Mouse (Mus musculus) macrophage (primary cell): ENCODE data around the gene Dzip3. TPM values are rescaled to one million over a fixed set of nuclear protein-coding genes. Genes with fewer than 3 reads are reported as not detected.

Source experiments
- H3K27ac ChIP-seq: fragments of 350-480 bp; formaldehyde crosslinking; 2 replicates; pipeline ENCODE4 v1.9.0; 2021
- H3K36me3 ChIP-seq: fragments of 350-480 bp; formaldehyde crosslinking; 2 replicates; pipeline ENCODE4 v1.9.0; 2021; ENCODE audit errors: inconsistent target
- H3K4me3 ChIP-seq: fragments of 350-480 bp; formaldehyde crosslinking; 2 replicates; pipeline ENCODE4 v1.9.0; 2021; ENCODE audit errors: inconsistent target
- H3K79me2 ChIP-seq: fragments of 350-480 bp; formaldehyde crosslinking; 2 replicates; pipeline ENCODE4 v1.9.0; 2021; ENCODE audit errors: inconsistent target
- WGBS: methylation state at CpG from one replicate; pipeline ENCODE4 v1.1.7; 2026; ENCODE audit warnings: inconsistent platforms; ENCODE audit not compliant: missing documents; 5-methylcytosine and 5-hydroxymethylcytosine counted together
- polyA plus RNA-seq: library from polyadenylated mRNA; stranded (reverse); fragments of 250-400 nt; gene quantifications from 3 replicates; pipeline ENCODE4 v1.2.4, GENCODE M21; 2018; ENCODE audit warnings: inconsistent platforms
- total RNA-seq, 78 experiments: library from RNA; depleted of rRNA; stranded (reverse); fragments of 250-400 nt; gene quantifications; 1 replicate in 9 of 78; 2 replicates in 24 of 78; 3 replicates in 43 of 78; 4 replicates in 2 of 78; pipeline ENCODE4 v1.2.4; 2018; ENCODE audit warnings: inconsistent platforms in 56 of 78

The Dzip3 gene
- 10 to 100 TPM; 13.7 to 48.3 (median 29.7) TPM for total RNA-seq (2018; cell fraction: chromatin; rRNA removed)
- total RNA-seq (2018; cell fraction: cytosol; rRNA removed) = 10 to 100 TPM in 8 of 26 experiments, 1 to 10 TPM in 18; 4.4 to 14.2 (median 8.4) TPM
- 10 to 100 TPM; 10.1 to 34.9 (median 15.3) TPM for total RNA-seq (2018; cell fraction: nucleus; rRNA removed)
- 5.3 to 10.1 TPM (median 9.2 TPM) in 3 replicates for polyA plus RNA-seq

DNA sequence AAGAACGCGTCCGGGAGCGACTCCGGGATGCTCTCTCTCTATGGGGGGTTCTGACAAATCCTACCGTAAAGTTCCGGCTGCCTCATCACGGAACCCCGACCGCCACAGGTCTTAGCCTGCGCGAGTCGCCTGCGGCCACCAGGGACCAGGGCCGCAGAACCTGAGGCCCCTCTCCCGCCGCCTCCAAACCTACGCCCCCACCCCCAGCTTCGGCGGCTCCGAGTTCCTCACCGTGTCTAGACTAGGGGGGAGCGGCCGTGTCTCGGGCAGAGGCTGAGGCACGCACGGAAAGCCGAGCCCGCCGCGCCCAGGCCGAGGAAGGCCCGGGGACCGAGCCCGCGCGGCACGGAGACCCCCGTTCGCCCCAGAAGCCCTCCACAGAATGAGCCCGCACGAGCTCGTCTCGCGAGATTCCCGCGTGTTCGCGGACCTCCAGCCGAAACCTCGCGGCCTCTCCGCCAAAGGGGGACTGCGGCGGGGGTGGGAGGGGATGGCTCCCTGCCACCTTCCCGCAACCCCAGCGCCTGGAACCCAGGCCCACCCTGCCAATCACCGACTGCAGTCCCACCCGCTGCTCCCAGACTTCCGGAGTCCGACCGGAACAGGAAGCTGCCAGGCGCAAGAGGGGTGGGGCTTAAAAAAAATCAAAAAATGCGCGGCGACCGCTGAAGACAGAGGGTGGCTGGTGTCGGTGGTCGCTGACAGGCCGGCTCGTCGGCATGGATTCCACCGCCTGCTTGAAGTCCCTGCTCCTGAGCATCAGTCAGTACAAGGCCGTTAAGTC lies at the start of gene Dzip3, which contains the start of gene Cip2a:
Dzip3 (minus strand) TSS at position 607 of the 784 bp plus-strand sequence.
Cip2a (plus strand) TSS at position 627 of the 784 bp plus-strand sequence.
- under 1% methylated on average over 74 of the region's 74 CpGs for WGBS
- peaks cover 68% of the 10 kb centered on the region for H3K79me2 ChIP-seq
- H3K27ac ChIP-seq = peak within 1 kb of the TSS; percentile 62
- no peaks in the 10 kb centered on the region for H3K36me3 ChIP-seq
- peak within 1 kb of the TSS; percentile 96 for H3K4me3 ChIP-seq

DNA sequence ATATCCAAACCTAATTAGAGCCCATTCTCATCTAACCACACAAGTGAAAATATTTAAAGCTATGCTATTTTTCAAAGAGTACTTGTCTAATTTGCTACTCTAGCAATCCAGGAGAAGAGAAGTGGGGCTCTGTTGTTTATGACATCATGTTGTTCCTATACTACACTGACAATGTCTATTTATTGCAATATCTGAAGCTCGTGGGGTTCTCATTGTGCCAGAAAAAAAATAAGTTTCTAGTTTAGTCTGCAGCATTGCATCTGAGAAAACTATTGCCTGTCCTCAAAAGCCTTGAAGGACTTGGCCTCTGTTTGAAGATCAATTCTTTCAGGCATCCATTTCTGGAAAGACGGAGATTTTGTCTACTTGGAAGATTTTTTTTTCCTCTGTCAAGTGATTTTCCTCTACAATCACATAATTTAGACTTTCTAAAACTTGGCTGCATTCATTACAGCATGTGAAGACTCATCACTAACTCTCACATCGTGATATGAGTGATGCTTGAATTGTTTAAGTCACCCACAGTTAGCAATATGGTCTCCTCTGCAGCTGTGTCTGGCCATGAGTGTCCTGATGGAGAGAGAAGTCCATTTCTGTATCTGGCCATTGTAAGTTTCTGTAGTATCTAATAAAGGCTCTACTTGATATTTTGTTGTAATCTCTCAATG lies 46.7 kb upstream of the Dzip3 start:
- Histone ChIP-seq H3K27ac (no peak overlapping the region), H3K36me3 (no peaks in the 10 kb centered on the region), H3K4me3 (no peak overlapping the region), H3K79me2 (no peaks in the 10 kb centered on the region)
- 79% methylated on average over 3 of the region's 3 CpGs for WGBS

DNA sequence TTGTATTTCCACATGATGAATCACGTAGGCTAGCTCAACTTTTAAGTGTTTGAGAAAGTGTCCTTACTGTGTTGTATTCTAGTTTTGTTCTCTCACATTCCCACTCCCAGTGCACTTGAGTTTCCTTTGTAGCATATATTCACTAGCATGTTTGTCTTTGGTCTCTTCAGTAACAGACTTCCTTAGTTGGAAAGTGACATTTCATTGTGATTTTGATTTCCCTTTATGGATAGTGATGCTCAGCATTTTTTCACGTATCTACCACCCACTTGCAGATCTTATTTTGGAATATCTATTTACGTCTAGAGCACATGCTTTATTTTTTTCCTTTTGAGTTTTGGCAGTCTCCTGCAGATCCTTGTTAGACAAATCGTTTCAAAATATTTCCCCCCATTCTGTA lies 43.8 kb upstream of the Dzip3 start:
- Histone ChIP-seq H3K27ac (no peak overlapping the region), H3K4me3 (no peak overlapping the region), H3K36me3 (no peaks in the 10 kb centered on the region), H3K79me2 (no peaks in the 10 kb centered on the region)
- 92% methylated on average over 4 of the region's 4 CpGs for WGBS

DNA sequence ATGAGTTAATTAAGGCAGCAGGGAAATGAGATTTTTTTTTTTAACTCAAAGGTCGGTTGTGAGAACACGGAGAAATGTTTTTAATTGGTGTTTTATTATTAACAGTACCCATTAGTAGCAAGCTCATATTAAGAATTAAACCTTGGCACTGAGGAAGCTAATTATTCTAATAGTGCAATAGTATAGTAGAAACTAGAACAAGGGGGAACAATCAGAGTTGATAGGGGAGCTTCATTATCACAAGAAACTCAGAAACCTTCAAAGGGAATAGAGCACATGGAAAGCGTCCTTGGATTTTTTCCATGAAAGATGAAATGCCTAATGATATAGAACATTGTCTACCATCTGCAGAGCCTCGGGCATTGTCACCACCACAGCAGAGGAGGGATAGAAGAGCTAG lies 41.9 kb upstream of the Dzip3 start:
- WGBS = 97% methylated on average over 4 of the region's 4 CpGs
- no peak overlapping the region for H3K4me3 ChIP-seq
- H3K27ac ChIP-seq = no peak overlapping the region
- H3K79me2 ChIP-seq = no peaks in the 10 kb centered on the region
- no peaks in the 10 kb centered on the region for H3K36me3 ChIP-seq

DNA sequence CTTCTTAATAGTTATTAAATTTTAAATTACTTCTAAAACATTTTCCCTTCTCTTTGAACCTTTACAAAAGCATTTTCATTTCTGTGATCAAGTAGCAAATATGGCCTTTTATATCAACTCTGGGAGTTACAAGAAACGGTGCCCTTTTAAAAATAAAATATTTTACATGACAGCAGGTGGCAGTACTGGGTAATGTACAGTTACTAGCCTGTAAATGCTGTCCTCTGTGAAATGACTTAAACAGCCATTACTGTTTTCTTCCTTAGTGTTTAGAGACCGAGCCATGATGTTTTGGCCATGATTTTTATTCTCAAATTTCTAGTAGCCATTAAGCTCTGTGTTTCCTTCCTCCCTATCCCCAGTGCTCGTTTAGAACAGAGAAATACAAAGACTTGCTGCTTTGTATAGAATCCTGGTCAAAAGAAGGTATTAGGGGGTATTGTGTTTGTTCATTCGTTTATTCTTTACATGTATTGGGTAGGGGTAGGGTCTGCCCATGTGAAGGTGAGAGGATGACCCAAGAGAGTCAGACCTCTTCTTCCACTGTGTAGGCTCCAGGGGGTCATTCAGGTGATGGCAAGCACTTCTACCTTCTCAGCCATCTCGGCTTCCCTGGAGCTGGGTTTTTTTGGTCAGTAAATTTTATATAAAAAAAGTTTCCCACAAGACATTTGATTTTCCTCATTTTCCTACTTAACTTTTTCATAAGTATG lies 22.8 kb upstream of the Dzip3 start:
- no peak overlapping the region for H3K27ac ChIP-seq
- H3K79me2 ChIP-seq = no peaks in the 10 kb centered on the region
- H3K36me3 ChIP-seq = peaks cover 12% of the 10 kb centered on the region; the same call in 1 of the 2 replicates
- WGBS = 68% methylated on average over 5 of the region's 5 CpGs
- H3K4me3 ChIP-seq = no peak overlapping the region

DNA sequence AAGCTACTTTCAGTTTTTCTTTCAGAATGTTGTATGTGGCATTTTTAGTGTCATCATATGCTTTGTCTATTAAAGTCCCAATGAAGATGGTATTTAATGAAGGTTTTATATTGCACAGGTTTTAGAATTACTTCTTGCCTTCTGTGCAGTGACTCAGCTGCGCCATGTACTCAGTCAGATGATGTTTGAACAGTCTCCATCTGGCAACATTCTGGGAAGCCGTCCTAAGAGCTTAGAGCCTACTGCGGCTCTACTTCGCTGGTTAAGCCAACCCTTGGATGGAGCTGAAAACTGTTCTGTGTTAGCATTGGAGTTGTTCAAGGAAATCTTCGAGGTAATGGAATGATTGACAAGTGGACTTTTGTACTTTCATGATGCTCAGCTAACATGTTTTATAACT lies 10.2 kb upstream of the Dzip3 start:
- Histone ChIP-seq H3K36me3 (no peaks in the 10 kb centered on the region), H3K79me2 (no peaks in the 10 kb centered on the region), H3K4me3 (no peak overlapping the region), H3K27ac (no peak overlapping the region)
- WGBS = 85% methylated on average over 5 of the region's 5 CpGs

DNA sequence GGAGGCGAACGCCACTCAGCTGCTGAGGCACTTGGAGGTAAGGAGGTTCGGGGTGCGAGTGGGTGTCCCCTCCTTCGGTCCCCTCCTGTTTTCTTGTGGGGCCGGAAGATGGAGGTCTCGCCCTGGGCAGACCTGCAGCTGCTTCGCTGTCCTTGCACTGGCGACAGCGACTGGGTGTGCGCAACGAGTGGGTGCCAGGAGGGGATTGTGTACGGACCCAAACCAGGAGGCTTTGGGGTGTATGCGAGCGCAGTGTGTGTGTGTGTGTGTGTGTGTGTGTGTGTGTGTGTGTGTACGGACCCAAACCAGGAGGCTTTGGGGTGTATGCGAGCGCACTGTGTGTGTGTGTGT lies 353 bp upstream of the Dzip3 start:
- Histone ChIP-seq H3K79me2 (peaks cover 68% of the 10 kb centered on the region), H3K4me3 (peak overlapping the region; percentile 96), H3K27ac (peak overlapping the region; percentile 62), H3K36me3 (no peaks in the 10 kb centered on the region)
- WGBS = 0% methylated on average over 14 of the region's 18 CpGs

DNA sequence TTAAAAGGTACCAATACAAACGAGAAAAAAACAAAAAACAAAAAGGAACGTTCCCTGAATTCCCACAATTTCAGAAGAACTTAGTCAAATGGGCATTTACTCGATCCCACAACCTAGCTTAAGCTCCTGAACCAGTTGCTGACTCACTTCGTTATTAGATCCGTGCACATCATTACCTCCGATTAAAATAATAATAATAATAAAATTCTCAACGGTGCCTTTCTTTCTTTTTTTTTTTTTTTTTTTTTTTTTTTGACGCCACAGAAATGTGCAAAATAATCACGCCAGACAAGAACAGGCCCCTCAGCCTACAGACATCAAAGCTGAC lies 770 bp downstream of the Dzip3 start:
- H3K36me3 ChIP-seq = no peaks in the 10 kb centered on the region
- peak overlapping the region; percentile 62 for H3K27ac ChIP-seq
- H3K79me2 ChIP-seq = peaks cover 63% of the 10 kb centered on the region
- H3K4me3 ChIP-seq = peak overlapping the region; percentile 96
- 0% methylated on average over 6 of the region's 9 CpGs for WGBS

DNA sequence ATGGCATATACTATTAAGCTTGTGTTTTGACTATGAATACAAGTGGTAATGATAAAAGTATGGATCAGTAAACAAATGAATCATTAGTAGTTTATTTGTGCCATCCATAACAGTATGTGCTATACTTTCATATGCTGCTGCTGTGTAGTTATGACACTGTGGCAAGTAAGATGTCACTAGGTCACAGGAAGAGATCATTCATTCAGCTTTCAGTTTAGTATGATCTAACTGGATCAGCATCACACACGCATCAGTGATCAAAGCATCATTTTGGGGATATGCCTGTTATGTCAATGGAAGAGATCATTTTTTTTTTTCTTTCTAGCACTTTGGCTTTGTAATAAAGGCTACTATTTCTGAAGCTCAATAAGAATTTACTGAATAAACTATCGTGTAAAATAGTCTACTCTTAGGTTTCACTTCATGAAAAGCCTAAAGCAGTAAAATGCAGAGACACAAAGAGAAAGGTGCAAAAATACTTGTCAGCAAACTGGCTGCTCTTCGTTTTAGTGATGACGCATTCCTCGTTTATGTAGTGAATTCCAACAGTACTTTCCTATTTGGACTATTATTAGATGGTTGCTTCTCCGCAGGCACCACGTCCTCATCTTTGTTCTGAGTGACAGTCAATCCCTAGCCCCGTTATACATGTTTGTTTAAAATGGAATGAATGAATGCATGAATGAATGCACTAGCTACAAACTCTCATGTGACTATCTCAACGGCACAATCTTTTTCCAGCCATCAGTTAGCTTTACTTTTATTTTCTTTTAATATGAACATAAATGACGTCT lies 1.3 kb downstream of the Dzip3 start:
- 22% methylated on average over 10 of the region's 10 CpGs for WGBS
- H3K79me2 ChIP-seq = peaks cover 58% of the 10 kb centered on the region
- H3K4me3 ChIP-seq = peak overlapping the region; percentile 96
- peak overlapping the region; percentile 62 for H3K27ac ChIP-seq
- H3K36me3 ChIP-seq = no peaks in the 10 kb centered on the region

DNA sequence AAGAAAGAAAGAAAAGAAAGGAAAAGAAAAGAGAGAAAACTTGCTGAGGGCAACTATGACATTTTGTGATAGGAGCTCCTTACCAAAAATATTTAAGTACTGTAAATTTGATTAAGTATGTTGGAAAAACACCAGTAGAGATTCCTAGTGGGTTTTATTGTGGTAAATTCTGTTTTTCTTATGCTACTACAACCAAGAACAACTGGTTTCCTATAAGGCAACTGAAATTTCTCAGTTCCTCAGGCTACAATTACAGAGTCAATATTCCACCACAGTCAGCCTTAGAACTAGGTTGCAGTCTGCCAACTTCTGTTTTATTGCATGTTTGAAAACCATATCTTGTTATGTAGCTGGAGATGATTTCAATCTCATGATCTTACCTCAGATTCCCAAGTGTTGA lies 4.3 kb downstream of the Dzip3 start:
- no peak overlapping the region for H3K27ac ChIP-seq
- no peaks in the 10 kb centered on the region for H3K36me3 ChIP-seq
- peaks cover 28% of the 10 kb centered on the region for H3K79me2 ChIP-seq
- no peak overlapping the region for H3K4me3 ChIP-seq

DNA sequence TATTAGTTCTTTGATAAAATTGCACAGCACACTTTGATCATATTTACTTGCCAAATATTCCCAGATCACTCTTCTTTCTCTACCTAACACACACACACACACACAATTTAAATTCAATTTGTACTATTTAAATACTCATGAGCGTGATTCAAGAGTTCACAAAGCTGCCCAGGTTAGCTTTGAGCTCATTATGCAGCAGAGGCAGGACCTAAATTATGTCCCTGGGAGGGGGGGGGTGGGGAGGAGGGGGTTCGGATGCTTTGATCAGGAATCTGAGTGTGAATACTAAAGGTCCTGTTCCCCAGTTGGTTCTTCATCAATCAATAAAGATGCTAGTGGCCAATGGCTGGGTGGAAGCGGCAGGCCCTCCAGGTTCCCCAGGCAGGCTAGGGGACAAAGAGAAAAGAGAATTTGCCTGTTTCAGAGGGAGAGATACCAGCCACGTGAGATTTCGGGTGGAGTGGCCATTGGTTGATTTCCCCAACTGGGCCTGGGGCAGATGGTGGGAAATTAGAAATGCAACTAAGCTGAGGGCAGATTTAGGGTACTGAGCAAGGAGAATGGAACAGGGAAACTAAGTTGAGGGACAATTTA lies 8.8 kb downstream of the Dzip3 start:
- WGBS = 96% methylated on average over 5 of the region's 5 CpGs
- no peak overlapping the region for H3K27ac ChIP-seq
- no peak overlapping the region for H3K4me3 ChIP-seq
- no peaks in the 10 kb centered on the region for H3K79me2 ChIP-seq
- H3K36me3 ChIP-seq = no peaks in the 10 kb centered on the region

DNA sequence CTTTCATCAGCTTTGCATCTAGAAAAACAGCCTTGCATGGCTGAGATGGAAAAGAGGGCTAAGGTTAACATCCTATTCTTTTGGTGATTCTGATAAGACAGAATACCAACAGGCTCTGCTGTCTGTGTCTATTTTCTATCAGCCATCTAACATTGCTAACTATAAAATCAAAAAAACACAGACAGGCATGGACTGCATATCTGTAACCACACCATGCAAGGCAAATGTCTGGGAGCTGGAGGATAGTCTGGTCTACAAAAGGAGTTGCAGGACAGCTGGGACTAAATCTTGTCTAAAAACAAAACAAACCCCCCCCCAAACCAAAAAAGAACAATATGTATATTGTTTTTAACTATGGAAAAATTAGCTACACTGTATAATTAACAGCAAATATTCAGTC lies 14.0 kb downstream of the Dzip3 start:
- H3K79me2 ChIP-seq = no peaks in the 10 kb centered on the region
- no peak overlapping the region for H3K4me3 ChIP-seq
- H3K27ac ChIP-seq = no peak overlapping the region
- H3K36me3 ChIP-seq = no peaks in the 10 kb centered on the region

DNA sequence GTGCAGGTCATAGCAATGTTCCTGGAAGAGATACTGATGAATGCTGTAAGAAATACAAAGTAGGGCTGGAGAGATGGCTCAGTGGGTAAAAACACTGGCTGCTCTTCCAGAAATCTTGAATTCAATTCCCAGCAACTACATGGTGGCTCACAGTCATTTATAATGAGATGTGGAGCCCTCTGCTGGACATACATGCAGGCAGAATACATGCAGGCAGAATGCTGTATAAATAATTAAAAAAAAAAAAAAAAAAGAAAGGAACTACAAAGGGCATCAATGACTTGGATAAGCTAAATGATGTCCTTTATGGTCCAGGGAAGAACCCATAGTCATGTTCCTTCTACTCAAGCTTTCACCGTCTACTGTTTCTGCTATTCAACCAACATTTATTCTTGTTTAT lies 20.4 kb downstream of the Dzip3 start:
- 100% methylated on average over 1 of the region's 1 CpGs for WGBS
- no peaks in the 10 kb centered on the region for H3K36me3 ChIP-seq

DNA sequence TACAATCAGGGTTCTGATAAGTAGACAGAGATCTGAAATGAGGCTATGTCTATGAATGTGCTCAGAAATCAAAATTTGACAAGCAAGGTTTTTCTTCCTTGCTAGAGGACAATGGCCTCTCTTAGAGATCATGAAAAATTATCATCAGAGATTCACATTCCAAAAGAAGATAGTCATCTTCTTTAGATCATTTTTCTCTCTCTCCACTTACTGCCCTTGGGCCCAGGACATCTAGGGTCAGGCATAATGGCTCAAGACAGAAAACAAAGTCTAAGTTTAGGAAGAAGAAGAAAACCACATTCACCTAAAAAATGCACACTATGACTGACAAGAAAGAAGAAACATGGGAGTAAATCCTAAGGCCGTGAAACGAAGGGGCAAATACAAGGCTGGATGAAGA lies 21.0 kb downstream of the Dzip3 start:
- Histone ChIP-seq H3K36me3 (no peaks in the 10 kb centered on the region), H3K79me2 (no peaks in the 10 kb centered on the region), H3K4me3 (no peak overlapping the region), H3K27ac (no peak overlapping the region)
- 93% methylated on average over 2 of the region's 2 CpGs for WGBS

More for the DNA sequence above, 20.4 kb downstream of the Dzip3 start:
- no peaks in the 10 kb centered on the region for H3K79me2 ChIP-seq
- H3K27ac ChIP-seq = no peak overlapping the region
- no peak overlapping the region for H3K4me3 ChIP-seq
